Mouse (Mus musculus): ENCODE measurements around the gene Setd7. TPM values are rescaled to one million over a fixed set of nuclear protein-coding genes. Genes with fewer than 3 reads are reported as not detected.
"Not testable (repeated sequence)": the region's sequence is repeated elsewhere in the genome, so short reads cannot be mapped to it uniquely, and the experiment has no call there.

Setd7 gene
- 10 to 100 TPM in 2 of 3 experiments, 1 to 10 TPM in 1; 5.3 to 12.1 (median 11.6) TPM for polyA plus RNA-seq (2017; shearing (Covaris generic))

GRCm38 (mm10) chr3:51560511-51561108 lies at the start of gene Setd7:
Gene Setd7, minus strand, starts transcription at chr3:51560879.
- peak; percentile 60 for ATAC-seq

GRCm38 (mm10) chr3:51604489-51604888 lies 43.8 kb upstream of the Setd7 start:
- ATAC-seq = no peak

GRCm38 (mm10) chr3:51603705-51604291 lies 43.1 kb upstream of the Setd7 start:
- ATAC-seq = no peak

GRCm38 (mm10) chr3:51601461-51601860 lies 40.8 kb upstream of the Setd7 start:
- no peak for ATAC-seq

GRCm38 (mm10) chr3:51600728-51601127 lies 40.0 kb upstream of the Setd7 start:
- no peak for ATAC-seq

- ATAC-seq = no peak
Observed at GRCm38 (mm10) chr3:51599057-51599630, 38.5 kb upstream of the Setd7 start.

- no peak for ATAC-seq
Observed at GRCm38 (mm10) chr3:51596538-51596937, 35.9 kb upstream of the Setd7 start.

GRCm38 (mm10) chr3:51593506-51593905 lies 32.8 kb upstream of the Setd7 start:
- ATAC-seq = no peak

- no peak for ATAC-seq
Observed at GRCm38 (mm10) chr3:51591591-51591990, 30.9 kb upstream of the Setd7 start.

GRCm38 (mm10) chr3:51590207-51590892 lies 29.7 kb upstream of the Setd7 start:
- no peak for ATAC-seq

GRCm38 (mm10) chr3:51587697-51588262 lies 27.1 kb upstream of the Setd7 start:
- ATAC-seq = no peak

GRCm38 (mm10) chr3:51583574-51584391 lies 23.1 kb upstream of the Setd7 start:
- ATAC-seq = peak; percentile 75

- ATAC-seq = not testable (repeated sequence)
Observed at GRCm38 (mm10) chr3:51579243-51579642, 18.6 kb upstream of the Setd7 start.

GRCm38 (mm10) chr3:51577816-51578749 lies 17.4 kb upstream of the Setd7 start:
- no peak for ATAC-seq

GRCm38 (mm10) chr3:51577359-51577758 lies 16.7 kb upstream of the Setd7 start:
- no peak for ATAC-seq

- no peak for ATAC-seq
Observed at GRCm38 (mm10) chr3:51573915-51574314, 13.2 kb upstream of the Setd7 start.

- ATAC-seq = no peak
Observed at GRCm38 (mm10) chr3:51570200-51570599, 9.5 kb upstream of the Setd7 start.

- ATAC-seq = peak; percentile 7
Observed at GRCm38 (mm10) chr3:51561993-51562385, 1.3 kb upstream of the Setd7 start.

- peak; percentile 46 for ATAC-seq
Observed at GRCm38 (mm10) chr3:51561109-51561992, 672 bp upstream of the Setd7 start.

Measured in inflammation-experienced regulatory T-cells, adult 6 months (primary cell).